Mouse (Mus musculus) spleen, adult 2 months (tissue): ENCODE data around the gene Klhl15.

Experiments used
- CTCF ChIP-seq: fragments of 200-500 bp; IDR thresholded peaks from 2 replicates; pipeline ENCODE4 v1.5.1; 2011; ENCODE audit warnings: mild to moderate bottlenecking, inconsistent platforms; ENCODE audit not compliant: insufficient read depth, insufficient read length, insufficient replicate concordance; ENCODE audit errors: extremely low read depth
- POLR2A ChIP-seq: fragments of 200-500 bp; IDR thresholded peaks from 2 replicates; pipeline ENCODE4 v1.6.1; 2011; ENCODE audit warnings: low read depth, low read length, inconsistent platforms

DNA sequence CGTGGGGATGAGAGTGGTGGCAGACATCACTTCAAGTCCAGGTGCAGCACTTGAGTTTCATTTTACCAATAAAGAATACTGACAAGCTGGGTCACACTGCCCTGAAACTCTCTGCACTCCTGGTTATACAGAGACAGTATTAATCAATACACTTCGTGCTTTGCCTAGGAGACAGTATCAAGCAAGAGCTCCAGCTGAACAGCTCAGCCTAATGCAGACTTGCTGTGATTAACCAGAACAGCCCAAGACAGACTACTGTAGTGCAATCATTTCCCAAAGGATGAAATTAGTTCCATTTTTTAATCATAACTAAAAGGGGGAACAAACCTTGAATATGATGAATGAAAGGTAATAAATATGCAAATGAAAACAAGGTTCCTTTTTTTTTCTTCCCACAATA is 68.5 kb downstream of the Klhl15 start:
- TF ChIP-seq CTCF (no peak), POLR2A (no peak)
